Mouse (Mus musculus) cerebral cortex, adult 2 months (tissue): ENCODE measurements around the gene Wipf1.

Experiments used
- WGBS: fragments of 180-500 bp; shearing (Covaris S2); methylation state at CpG from one replicate; pipeline ENCODE4 v1.1.7; 2018; 5-methylcytosine and 5-hydroxymethylcytosine counted together

Gene Wipf1

DNA sequence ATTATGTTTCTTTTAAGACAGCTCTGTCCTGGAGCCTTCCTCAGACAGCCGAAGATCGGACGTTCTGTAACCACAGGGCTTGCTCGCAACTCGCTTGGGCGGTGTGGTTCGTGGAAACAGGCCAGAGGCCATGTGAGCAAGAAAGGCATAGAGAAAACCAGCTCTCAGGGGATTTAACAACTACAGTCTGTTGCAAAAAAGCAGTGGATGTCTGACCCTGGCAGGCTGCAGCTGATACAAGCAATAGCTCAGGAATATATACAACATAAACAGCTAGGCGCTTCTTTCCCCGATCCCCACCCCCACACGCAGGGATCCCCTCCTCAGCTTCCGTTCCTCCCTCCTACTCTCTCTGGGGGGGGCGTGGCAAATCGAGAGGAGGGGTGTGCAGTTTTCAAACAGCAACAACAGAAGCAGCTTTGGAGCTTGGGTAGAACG, 97.6 kb downstream of the Wipf1 start:
- WGBS = 37% methylated on average over 14 of the region's 14 CpGs

DNA sequence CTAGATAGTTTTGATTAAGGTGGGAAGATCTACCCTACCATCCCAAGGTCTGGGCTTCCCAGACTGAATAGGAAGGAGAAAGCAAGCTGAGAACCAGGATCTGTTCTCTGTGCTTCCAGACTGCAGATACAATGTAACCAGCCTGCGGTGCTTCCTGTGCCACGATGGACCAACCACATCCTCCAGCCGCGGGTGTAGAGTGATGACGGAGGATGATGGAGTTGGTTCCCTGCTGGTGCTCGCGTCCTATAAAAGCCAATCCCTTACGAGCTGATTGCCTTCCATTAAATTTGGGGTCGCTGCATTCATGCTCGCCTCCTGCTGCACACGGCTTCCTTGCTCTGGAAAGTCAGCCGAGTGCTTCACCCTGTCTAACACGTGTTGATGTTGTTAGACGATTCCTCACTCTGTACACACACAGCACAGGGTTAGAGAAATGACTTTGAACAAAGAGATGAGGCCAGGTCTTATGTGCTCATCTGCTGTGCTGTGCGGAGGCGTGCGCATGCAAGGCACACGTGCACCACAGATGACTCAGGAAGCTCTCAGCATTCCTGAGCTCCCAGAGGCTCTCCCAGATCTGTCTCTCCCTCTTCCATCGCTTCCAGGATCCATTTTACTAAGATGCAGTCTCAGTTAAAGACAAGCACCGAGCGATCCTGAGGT, 100.6 kb downstream of the Wipf1 start:
- 60% methylated on average over 21 of the region's 21 CpGs for WGBS

DNA sequence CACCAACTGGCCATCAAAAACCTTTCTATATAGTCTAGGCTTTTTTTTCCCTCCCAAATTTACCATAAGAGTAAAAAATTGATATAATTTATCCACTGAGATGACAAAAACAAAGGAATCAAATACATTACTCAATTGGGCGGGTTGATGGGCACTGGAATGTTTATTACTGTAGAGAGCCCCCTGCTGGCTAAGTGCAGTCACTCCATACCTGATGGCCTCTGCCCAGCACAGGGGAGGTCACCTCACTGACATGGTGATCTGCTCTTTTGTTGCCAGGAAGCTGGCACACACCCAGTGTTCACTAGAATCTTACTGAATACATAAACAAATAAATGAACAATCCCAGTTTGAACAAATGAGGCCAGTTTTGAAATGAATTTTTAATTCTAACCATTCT, 102.2 kb downstream of the Wipf1 start:
- WGBS = 50% methylated on average over 1 of the region's 1 CpGs

GRCm38 (mm10) chr2:73425822-73426221, 103.7 kb downstream of the Wipf1 start:
- WGBS = 92% methylated on average over 14 of the region's 14 CpGs

GRCm38 (mm10) chr2:73419730-73420129, 109.8 kb downstream of the Wipf1 start:
- WGBS = 54% methylated on average over 7 of the region's 7 CpGs

GRCm38 (mm10) chr2:73419285-73419684, 110.2 kb downstream of the Wipf1 start:
- 55% methylated on average over 4 of the region's 4 CpGs for WGBS

DNA sequence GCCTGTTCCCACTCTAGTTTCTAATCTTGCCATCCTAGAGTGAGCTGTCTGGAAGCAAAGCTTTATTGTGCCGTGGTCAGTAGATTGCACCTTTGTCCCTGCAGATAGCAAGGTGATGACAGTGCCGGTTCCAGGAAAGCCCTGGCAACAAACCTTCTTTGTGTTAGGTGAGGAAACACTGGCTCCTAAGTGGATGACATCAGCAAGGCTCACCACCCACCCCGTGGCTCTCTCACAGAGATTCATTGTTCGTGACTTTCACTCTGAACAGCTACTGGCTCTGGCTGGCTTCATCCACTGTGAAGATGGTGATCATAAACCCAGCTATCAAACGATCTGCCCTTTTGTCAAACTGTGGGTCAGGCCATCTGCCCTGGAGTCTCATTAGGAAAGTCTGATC, 113.6 kb downstream of the Wipf1 start:
- 49% methylated on average over 5 of the region's 5 CpGs for WGBS

- 95% methylated on average over 8 of the region's 8 CpGs for WGBS
Observed at GRCm38 (mm10) chr2:73410076-73410475, 119.5 kb downstream of the Wipf1 start.

DNA sequence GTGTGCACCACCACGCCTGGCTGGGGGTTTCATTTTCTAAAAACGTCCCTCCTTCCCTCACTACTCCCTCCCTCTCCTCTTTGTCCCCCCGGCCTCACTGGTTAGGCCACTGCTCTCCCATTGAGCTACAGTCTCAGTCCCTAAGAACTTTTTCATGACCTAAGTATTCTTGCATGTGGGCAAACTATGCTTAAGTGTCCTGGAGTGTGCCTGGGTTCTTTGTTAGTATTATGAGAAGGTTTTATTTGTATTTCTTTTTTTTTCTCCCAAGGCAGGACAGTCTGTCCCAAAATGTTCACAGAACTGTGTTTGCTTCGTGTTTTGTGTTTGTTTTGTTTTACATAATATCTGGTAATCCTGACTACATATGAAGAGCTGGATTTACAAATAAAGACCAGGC, 121.9 kb downstream of the Wipf1 start:
- 65% methylated on average over 4 of the region's 4 CpGs for WGBS

DNA sequence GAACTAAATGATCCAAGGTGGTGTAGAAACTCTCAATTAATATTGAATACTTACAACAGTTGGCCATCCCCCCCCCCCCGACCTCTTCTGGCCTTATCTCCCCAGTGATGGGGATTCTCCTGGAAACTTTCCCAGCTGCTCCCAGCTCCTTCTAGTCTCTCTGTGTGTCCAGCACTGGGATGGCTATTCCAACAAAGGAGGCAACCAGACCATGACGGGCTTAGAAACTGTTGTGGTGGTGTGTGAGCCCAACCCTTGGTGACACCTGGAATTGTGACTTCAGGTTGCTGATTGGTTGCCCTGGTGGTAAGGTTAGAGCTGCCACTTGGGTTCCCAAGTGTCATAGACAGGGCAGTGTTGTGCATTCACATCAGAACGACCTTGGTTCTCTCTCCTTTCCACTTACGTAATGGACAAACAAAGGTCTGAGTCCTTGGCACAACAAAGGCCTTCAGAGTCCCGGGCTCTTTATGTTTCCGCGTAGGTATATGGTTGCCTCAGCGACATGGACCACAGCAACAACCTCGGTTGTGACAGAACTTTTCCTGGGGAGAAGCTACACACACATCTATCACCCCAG, 123.1 kb downstream of the Wipf1 start:
- 93% methylated on average over 9 of the region's 9 CpGs for WGBS

- WGBS = 87% methylated on average over 7 of the region's 7 CpGs
Observed at GRCm38 (mm10) chr2:73404980-73405379, 124.6 kb downstream of the Wipf1 start.

DNA sequence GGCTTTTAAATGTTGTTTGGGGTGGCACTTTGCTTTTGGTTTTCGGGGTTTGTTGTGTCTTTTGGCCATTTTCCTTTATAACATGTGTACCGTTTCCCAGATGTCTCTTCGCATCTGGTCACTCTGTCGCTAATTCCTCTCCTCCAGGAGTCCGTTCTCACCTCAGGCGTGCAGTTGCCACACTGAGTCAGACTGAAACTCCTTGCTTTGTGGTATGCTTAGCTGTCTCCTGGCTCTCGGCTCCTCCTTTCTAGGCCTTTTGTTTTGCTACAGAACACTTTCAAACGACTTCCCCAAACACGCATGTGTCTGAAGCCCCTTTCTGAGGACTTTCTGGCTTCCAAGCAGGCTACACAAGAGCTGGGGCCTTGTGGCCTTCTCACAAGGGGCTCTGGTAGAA, 125.1 kb downstream of the Wipf1 start:
- WGBS = 89% methylated on average over 9 of the region's 9 CpGs

- WGBS = 74% methylated on average over 15 of the region's 15 CpGs
Observed at GRCm38 (mm10) chr2:73403385-73404013, 126.0 kb downstream of the Wipf1 start.

- 88% methylated on average over 1 of the region's 1 CpGs for WGBS
Observed at GRCm38 (mm10) chr2:73401689-73402088, 127.8 kb downstream of the Wipf1 start.

DNA sequence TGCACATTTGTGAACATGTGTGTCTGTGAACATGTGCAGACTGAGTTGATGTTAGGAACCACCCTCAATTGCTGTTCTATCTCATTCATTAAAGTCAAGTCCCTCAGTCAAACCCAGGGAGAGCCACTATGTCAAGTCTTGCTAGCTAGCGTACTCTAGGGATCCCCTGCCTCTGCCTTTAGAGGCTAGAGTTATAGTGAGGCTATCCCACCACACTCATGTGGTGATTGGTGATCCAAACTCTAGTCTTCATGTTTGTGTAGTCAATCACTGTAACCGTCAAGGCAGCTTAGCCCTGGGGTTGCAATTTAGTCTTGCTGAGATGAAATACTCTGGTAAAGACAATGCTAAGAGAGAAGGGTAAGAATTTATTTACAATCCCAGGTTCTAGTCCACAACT, 132.1 kb downstream of the Wipf1 start:
- WGBS = 96% methylated on average over 2 of the region's 2 CpGs

DNA sequence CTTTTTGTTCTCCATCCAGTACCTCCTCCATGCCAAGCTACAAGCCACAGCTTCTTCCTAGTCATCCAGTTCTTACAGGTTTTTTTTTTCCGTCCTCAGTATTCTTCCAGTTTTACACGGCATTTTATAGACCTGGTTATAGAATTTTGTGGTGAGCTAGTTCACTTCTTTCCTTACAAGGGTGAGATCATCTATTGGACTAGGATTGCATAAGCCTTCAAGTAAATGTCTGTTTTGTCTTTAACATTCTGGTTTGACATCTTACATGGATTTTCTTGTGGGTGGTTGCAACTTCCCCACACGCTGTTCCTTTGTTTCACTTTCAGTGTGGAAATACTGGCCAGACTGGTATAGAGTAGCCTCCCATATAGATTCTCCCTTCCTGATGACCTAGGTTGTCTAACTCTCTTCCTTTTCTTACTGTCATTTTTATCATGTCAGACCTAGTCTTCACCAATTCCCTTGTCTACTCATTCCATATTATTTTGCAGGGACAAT, 132.7 kb downstream of the Wipf1 start:
- 80% methylated on average over 3 of the region's 3 CpGs for WGBS

DNA sequence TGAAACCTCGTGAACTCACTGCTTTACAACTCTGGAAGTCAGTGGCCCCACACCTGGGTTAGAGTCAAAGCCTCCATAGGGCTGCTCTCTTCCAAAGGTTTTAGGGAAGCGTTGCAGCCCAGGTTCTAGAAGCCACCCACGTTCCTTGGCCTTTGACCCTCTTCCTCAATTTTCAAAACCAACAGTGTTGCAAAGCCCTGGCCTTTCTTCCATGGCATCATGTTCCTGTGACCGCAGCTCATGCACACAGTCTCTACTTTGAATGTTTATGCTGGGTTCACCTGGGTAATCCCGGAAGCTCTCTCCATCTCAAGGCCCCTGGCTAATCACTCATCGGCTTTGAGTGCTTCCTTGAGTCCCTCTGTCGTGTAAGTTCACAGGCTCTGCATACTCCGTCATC, 134.0 kb downstream of the Wipf1 start:
- 89% methylated on average over 8 of the region's 8 CpGs for WGBS

- WGBS = 92% methylated on average over 3 of the region's 3 CpGs
Observed at GRCm38 (mm10) chr2:73394476-73394875, 135.1 kb downstream of the Wipf1 start.

- WGBS = 71% methylated on average over 2 of the region's 2 CpGs
Observed at GRCm38 (mm10) chr2:73392772-73393171, 136.8 kb downstream of the Wipf1 start.

DNA sequence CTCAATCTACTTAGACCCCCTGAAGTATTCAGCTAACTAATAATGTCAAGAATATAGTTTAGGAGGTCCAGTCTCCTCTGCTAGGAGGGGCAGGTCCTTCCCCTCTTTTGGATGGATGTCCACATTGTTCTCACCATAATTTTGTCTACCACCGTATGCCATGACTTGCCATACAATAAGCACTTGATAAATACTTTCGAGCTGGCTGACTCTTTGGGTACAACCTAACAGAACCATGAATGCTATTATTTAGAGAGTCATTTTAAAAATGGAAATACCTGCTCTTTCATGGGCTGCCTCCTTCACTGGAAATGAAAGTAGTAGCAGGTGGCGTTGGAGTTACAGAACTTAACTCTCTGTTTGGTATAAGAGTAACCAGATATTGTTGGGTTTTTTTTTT, 139.6 kb downstream of the Wipf1 start:
- WGBS = 84% methylated on average over 3 of the region's 3 CpGs

DNA sequence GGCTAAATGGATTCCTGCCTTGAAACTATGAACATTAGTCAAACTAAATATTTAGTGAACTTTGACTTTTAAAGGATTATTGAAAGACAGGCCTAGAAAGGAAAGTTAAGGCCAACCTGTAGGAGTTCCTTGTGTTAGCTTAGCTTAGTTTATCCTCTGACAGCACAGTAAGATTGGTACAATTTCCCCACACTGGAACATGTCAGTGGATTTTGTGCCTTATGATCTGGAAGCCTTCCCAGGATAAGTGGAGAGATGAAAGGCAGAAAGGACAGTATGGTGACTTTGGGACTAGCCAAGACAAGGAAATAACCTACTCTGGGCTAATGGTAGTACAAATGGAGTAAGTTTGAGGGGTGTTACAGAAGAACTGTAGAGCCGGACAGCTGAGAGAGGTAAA, 141.7 kb downstream of the Wipf1 start:
- 92% methylated on average over 1 of the region's 1 CpGs for WGBS

DNA sequence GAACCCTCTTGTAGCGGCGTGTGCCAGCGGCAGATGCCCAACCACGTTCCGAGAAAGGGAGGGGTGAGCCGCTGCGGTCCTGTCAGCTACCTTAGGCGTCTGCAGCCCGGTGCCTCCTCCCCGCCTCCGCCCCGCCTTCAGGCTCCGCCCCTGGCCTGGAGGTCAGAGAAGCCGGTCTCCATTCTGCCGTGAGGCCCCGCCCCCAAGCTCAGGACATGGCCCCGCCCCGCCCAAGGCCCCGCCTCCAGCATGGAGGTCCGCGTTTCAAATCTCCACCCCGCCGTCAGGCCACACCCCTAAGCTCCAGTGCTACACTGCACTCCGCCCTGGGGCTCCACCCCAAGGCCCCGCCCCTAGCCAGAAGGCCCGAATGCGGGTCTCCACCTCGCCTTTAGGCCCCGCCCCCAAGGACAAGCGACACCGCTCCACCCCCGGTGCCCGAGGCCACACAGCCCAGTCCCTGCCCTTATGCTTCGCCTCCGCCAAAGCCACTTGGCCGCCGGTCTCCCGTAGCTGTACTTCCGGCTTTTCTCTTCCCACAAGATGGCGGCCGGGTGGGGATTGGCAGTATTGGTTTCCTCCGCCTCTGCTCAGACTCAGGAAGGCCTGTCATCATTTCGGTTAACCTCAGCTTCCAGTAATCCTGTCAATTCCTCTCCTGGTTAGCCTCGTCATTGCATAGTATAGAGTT, 143.0 kb downstream of the Wipf1 start, which contains the start of gene Gpr155:
TSS of gene Gpr155 (minus strand) at position 217 of the 691 bp plus-strand sequence.
- under 1% methylated on average over 43 of the region's 44 CpGs for WGBS
